Mouse (Mus musculus): ENCODE results near the gene Lca5. TPM values are rescaled to one million over a fixed set of nuclear protein-coding genes. Genes with fewer than 3 reads are reported as not detected.

Lca5 gene
- polyA plus RNA-seq (2021; fragmentation: Nextera tagmentation): 5.0 and 8.4 TPM in 2 replicates
- long read RNA-seq, experiment 1, full-length matches to known transcripts: 2 of 18 reads
- long read RNA-seq, experiment 1, partial matches to known transcripts: 1 of 18 reads
- long read RNA-seq, experiment 1, other reads (novel, unspliced or antisense): 15 of 18 reads
- long read RNA-seq, experiment 2, full-length matches to known transcripts: 1 of 3 reads
- long read RNA-seq, experiment 2, partial matches to known transcripts: 0 of 3 reads
- long read RNA-seq, experiment 2, other reads (novel, unspliced or antisense): 2 of 3 reads

DNA sequence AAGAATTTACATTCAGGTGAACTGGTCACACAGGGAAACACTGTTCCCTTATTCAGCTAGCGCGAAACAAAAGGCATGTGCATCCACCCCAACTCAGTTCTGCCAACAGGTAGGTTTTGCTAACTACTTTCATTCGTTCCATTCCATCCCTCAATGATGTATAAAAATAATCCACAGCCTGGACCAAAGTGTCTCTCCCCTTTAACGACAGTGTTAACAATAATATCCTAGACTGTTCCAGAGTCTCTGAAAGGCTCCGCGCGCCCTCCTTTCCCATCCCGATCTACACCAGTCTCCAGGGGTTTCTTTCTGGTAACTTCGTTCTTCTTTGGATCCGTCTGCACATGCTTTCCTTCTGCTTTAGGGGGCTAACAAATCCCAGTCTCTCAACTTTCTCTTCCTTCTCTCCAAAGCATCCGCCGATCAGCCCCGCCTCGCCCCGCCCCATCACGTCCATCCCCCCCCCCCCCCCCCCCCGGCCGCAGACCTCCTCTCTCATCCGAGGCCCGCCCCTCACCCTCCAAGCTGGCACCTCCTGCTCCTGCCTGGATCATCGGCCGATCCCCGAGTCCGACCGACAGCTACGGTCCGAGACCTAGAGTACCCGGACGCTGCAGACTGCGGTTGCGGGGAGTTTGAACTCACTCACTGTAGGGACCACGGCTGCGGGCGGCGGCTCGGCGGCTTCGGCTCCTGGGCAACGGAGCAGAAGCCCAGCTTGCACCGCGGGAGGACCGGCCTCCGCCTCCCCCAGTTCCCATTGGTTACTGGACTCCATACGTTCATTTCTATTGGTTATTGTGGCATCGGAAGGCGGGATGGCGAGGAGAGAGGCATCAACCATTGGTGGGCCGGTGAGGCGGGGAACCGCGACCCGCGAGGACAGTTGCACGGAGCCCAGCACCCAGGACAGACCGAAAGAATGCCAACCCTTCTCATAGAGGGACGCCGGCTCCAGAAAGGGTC lies at the start of gene Lca5:
Gene Lca5 (minus strand): TSS at position 736 of the 966 bp plus-strand sequence.

Other genes starting within 250 kb of the Lca5 start
- 7.9 and 12.4 TPM in 2 replicates for gene Sh3bgrl2, start 107.2 kb upstream of the Lca5 start, polyA plus RNA-seq (2021; fragmentation: Nextera tagmentation)

Measured in left cerebral cortex, adult 6 months (tissue).